24 mouse cellular contexts compared by ENCODE assay signal in the genomic region with DNA sequence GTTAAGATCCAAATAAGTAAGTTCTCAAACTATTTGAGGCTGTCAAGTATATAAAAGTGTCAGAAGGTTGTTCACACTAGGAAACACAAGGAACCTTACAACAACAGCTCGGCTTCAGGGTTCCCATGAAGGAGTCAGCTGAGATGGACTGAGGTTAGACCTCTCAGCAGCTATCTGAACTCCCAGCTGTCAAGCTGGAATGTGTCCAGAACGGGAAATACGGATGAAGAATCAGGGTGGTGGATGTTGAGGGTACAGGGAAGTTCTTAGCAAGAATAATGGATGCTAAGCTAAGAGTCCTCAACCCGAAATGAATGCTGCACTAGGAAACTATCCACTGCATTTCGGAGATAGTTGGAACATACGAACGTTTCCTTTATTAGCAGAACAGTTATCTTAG.
"Had no signal": no experiment of that assay in that cellular context is flagged by ENCODE, and none has a peak within 500 bp of the region (broad histone marks: within the 10 kb centered on the region; RNA-seq: fewer than 3 reads in every experiment).

No protein-coding gene starts in this region.

- H3K9ac ChIP-seq: embryonic facial prominence, embryonic 12.5 days; embryonic facial prominence, embryonic 13.5 days; embryonic facial prominence, embryonic 15.5 days; forebrain, embryonic 12.5 days; forebrain, embryonic 13.5 days; forebrain, embryonic 15.5 days; forebrain, postnatal 0 days had no signal

- H3K27me3 ChIP-seq: embryonic facial prominence, embryonic 12.5 days; embryonic facial prominence, embryonic 13.5 days; embryonic facial prominence, embryonic 15.5 days; forebrain, embryonic 12.5 days; forebrain, embryonic 13.5 days; forebrain, embryonic 15.5 days had no signal

- DNase-seq: cerebellum, adult 9-10 months; cerebellum, adult 9-11 months; cerebellum, postnatal 14 days; cerebellum, postnatal 25 days; cerebellum, postnatal 36 days; embryo, embryonic 11 days; forebrain, postnatal 0 days; gastrocnemius, adult 2 months; gastrocnemius, postnatal 10 days; gastrocnemius, postnatal 14 days; gastrocnemius, postnatal 25 days; gastrocnemius, postnatal 36 days; heart, adult 18-20 months; heart, adult 2 months had no signal

- H3K4me3 ChIP-seq: embryonic facial prominence, embryonic 10.5 days; embryonic facial prominence, embryonic 12.5 days; embryonic facial prominence, embryonic 13.5 days; embryonic facial prominence, embryonic 15.5 days; erythroblast, embryonic 14.5 days; forebrain, embryonic 10.5 days; forebrain, embryonic 12.5 days; forebrain, embryonic 13.5 days; forebrain, embryonic 15.5 days; gastrocnemius, adult 2 months; heart, adult 2 months; heart, embryonic 10.5 days had no signal

- H3K9me3 ChIP-seq: embryonic facial prominence, embryonic 12.5 days; embryonic facial prominence, embryonic 13.5 days; forebrain, embryonic 10.5 days; forebrain, embryonic 12.5 days; forebrain, embryonic 13.5 days; forebrain, embryonic 15.5 days; heart, embryonic 10.5 days had no signal

- H3K27ac ChIP-seq: embryonic facial prominence, embryonic 10.5 days; embryonic facial prominence, embryonic 12.5 days; embryonic facial prominence, embryonic 13.5 days; embryonic facial prominence, embryonic 15.5 days; forebrain, embryonic 10.5 days; forebrain, embryonic 12.5 days; forebrain, embryonic 13.5 days; forebrain, embryonic 15.5 days; gastrocnemius, adult 2 months; heart, adult 2 months; heart, embryonic 10.5 days had no signal

- H3K36me3 ChIP-seq: embryonic facial prominence, embryonic 10.5 days; embryonic facial prominence, embryonic 12.5 days; embryonic facial prominence, embryonic 13.5 days; embryonic facial prominence, embryonic 15.5 days; forebrain, embryonic 10.5 days; forebrain, embryonic 12.5 days; forebrain, embryonic 15.5 days; heart, embryonic 10.5 days had no signal
